Mouse (Mus musculus): ENCODE data around the gene Chrm4.

Gene Chrm4

DNA sequence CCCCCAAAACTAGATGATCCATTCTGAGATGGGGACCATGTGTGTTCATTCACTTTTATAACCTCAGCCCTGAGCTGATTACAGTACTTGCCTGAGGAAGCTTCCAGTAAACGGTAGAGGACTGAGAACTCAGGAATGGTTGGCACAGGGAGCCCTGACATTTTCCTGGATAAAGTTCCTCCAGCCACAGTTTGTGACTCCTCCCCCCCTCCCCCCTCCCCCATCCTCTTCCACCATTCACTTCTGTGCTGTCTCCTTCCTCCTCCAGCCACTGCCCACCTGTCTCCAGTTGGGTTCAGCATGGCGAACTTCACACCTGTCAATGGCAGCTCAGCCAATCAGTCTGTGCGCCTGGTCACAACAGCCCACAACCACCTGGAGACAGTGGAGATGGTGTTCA lies at the start of gene Chrm4:
TSS of gene Chrm4 (plus strand) at position 301 of the 400 bp plus-strand sequence.
- no peak for DNase-seq (ENCODE audit: extremely low spot score, low read depth, low spot score)

DNA sequence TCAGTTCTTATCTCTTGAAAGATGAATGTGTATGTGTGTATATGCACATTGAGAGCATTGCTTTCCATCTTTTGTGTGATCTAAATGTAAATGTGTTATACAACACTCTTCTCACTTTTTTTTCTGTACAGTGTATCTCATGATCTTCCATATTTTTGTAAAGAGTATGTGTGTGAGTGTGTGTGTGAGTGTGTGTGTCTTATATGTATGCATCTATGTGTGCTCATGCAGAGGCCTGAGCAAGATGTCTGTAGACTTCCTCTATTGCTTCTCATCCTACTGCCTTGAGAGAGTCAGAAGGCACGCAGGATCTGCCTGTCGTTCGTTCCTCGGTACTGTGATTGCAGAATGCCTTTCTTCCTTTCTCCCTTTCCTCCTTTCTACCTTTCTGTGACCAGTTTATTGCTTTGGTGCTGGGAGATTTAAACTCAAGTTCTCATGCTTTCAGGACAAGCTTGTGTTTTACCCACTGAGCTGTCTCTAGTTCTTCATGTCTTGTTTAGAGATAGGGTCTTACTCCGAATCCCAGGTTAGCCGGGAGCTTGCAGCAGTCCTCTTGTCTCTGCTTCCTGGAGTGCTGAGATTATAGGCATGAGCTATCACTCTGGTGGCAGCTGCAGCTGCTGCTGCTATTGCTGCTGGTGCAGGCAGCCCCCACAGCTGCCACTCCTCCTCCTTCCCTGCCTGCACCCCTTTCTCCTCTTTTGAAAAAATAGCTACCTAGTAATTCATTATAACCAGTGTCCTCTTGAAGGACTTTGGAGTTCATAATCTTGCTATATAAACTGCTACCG lies 48.5 kb upstream of the Chrm4 start:
- DNase-seq (ENCODE audit: extremely low spot score, low read depth, low spot score) = no peak

DNA sequence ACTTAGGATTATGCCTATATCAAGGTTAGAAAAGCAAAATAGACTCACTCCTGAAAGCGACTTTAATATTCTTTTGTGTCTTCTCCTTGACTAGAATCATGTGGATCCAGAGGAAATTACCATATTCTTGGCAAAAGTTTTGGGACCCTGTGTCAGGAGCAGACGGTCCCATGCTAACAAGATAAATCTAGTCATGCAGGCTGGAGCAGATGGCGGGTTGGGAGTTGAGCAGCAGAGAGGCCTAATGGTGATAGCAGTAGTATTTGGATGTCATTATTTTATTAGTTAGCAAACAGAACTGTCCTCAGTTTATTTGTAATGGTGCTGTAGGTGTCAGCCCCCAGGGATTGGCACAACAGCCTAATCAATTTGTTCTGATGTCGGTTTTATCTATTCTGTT lies 43.1 kb upstream of the Chrm4 start:
- DNase-seq (ENCODE audit: extremely low spot score, low read depth, low spot score) = no peak

DNA sequence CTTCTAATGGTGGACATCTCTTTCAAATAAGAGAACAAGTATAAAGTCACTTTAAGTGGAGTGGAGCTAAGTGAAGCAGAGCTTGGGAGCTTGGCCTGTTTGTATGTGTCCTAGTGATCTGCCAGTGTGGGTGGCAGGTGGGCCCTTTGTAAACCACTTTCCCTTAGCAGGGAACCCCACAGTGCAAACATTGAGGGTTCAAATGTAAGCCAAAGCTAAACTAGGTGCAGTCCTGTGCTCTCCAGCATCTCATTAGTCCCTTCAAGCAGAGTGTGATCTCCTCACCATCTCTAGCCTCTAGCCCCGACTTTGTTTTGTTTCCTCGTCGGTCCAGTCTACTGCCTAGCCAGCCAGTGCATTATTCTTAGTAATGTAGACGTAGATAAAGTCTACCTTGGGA lies 42.4 kb upstream of the Chrm4 start:
- no peak for DNase-seq (ENCODE audit: extremely low spot score, low read depth, low spot score)

DNA sequence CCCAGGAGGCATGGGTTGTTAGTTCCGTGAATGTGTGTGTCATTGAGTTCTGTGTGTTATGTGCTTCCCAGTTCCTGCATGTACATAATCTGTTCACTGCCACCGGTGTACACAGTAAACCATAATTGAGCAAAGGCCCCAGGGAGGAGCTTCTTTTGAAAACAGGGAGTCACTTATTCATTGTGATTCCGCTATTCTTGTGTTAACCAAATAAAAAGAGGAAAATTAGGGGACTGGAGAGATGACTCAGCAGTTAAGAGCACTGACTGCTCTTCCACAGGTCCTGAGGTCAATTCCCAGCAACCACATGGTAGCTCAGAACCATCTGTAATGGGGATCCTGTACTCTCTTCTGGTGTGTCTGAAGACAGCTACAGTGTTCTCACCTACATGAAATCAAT lies 32.3 kb upstream of the Chrm4 start:
- no peak for DNase-seq (ENCODE audit: extremely low spot score, low read depth, low spot score)

DNA sequence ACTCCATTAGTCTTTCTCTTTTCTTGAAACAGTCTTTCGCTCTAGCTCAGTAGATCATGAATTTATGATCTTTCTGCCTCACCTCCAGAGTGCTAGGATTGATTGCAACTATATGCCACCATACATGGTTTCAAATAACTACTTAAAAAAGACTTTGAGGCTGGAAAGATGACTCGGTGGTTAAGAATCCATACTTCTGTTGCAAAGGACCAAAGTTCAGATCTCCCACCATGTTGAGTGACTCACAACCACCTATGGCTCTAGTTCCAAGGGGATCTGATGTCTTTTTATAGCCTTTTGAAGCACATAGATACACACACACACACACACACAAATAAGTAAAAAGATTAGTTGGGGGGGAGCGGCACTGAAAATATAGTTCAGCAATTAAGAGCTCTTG lies 31.6 kb upstream of the Chrm4 start:
- no peak for DNase-seq (ENCODE audit: extremely low spot score, low read depth, low spot score)

DNA sequence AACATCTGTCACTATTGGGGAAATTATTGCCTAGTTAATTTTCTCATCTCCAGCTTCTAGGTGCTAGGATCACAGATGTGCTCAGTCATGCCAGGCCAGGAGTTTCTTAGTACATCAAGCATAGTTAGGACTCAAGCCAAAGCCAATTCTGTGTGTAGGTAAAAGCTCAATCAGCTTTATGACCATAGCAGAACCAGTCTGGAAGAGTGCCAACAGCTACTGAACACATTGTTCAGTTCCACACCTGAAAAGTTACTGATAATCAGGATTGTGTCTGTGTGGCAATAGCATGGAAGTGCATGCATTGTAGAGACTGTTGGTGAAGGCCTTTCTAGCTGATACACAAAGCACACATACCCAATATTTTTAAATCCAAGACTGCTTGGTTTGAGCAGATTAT lies 29.1 kb upstream of the Chrm4 start:
- DNase-seq (ENCODE audit: extremely low spot score, low read depth, low spot score) = no peak

DNA sequence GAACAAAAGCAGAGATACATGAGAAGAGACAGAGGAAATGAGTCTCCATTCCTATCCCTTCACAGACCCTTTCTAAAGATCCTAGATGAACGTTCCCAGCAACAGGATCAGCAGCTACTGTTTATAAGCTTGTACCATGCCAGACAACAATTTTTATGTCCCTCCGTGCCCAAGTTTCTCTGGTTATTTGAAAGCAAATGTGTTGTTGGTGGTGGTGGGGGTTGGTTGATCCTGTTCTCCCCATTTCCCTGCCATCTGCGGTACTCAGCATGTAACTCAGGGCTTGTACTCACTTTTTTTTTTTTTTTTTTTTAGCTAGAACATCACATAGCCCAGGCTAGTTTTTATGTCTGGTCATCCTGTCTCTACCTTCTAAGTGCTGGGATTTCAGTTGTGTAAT lies 27.9 kb upstream of the Chrm4 start:
- DNase-seq (ENCODE audit: extremely low spot score, low read depth, low spot score) = no peak

DNA sequence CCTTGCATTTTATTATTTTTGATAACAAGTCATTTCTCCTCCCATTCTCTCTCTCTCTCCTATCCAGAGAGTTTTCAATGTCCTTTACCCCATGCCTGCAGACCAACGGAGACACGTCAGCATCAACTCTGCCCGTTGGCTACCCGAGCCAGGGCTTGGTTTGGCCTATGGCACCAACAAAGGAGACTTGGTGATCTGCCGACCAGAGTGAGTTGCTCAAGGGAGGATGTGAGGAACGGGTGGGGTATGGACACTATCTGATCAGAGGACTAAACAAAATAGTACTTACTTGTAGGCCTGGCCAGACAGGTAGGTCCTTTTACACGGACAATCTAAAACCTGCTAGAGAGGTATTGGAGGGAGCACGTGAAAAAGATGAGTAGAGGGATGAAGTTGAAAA lies 26.6 kb upstream of the Chrm4 start:
- no peak for DNase-seq (ENCODE audit: extremely low spot score, low read depth, low spot score)

DNA sequence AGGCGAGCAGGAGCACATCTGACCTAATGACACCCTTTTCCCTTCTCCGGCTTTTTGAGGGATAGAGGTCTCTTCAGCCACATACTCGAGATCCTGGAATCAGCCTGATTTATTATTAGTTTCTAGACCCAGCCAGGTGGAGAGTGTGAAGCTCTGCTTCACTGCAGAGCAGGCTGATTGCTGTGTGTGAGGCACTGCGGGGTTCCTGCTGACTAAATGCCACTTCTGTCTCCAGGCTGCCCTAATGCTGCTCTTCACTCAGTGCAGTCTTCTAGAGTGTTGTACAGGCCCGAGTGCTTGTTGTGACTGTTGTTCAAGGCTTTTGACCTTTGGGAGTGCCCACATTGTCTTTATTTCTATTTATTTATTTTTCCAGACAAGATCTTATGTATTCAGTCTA lies 24.7 kb upstream of the Chrm4 start:
- DNase-seq (ENCODE audit: extremely low spot score, low read depth, low spot score) = no peak

DNA sequence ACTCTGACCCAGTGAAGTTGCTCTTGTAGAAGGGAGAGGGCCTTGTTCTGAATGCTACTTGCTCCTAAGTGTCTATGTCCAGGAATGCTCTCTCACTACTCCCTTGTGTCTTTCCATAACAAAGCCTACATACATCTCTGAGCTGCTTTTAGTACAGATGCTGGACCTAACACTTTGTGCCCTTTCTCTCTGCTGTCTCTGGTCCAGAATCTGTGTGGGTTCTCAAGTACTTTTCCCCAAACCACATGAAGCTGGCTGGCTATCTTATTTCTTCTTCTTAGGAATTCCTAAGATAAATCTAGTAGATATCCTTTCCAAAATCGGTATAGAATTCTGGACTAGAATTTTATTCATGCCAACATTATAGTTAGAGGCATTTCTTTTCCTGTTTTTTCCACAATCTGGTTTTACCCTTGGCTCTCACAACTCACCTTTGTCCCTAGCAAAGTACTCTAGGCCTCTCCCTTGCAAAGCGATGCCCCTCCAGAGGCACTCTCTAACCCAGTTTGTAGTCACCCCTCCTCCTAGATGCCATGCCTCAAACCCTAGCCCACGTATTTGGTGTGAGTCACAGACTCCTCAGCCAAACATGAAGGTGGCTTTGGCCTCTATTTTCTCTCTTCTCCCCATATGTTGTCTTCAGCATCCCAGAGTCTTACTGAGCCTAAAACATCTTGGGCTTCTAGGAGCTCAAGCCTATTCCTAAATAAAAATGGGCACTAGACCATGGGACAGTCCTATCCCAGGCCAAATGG lies 23.7 kb upstream of the Chrm4 start:
- no peak for DNase-seq (ENCODE audit: extremely low spot score, low read depth, low spot score)

DNA sequence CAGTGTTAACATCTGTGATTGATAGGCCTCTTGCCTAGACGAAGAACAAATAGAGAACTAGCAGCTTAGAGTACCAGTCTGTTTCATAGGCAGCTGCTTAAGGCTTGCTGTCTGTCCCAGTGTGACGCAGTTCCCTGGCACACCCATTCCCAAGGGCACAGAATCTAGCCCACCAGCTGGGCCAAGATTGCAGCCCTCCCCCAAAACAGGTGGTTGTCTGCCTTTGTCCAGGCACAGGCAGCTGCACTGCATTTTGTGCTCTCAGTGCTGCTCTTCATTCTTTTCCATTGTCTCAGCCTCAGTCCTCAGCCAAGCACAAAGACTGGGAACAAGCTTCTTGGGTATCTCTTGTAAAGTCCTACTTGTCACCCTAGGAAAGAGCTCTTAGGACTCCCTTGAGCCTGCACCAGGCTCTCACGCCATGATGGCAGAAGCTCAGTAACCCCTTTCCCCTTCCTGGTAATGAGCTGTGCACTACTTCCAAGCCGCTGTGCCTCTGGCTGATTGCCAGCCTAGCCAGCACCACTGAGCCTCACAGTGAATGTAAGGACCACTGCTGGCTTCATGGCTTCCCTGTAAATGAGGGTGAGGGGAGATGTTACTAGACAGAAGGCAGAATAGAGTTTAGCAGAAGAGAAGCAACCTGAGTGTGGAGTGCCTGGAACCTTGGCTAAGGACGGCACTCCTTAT lies 22.3 kb upstream of the Chrm4 start:
- DNase-seq (ENCODE audit: extremely low spot score, low read depth, low spot score) = no peak

DNA sequence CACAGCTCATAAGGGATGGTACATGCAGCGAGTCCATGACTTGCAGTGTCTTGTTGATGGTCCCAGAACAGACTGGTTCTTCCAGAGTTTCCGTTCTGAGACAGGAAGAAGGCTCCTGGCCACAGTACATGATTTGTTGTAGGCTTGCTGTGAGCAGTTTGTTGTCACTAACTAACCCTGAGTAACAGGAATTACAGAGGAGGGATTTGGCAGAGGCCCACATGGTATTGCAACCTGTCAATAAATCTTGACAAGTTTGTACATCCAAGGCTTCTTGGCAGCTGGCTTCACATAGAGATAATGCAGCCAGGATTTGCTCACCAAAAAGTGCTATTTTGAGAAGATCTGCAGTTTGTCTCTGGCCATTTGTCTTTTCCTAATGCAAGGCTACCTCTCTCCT lies 20.9 kb upstream of the Chrm4 start:
- no peak for DNase-seq (ENCODE audit: extremely low spot score, low read depth, low spot score)

DNA sequence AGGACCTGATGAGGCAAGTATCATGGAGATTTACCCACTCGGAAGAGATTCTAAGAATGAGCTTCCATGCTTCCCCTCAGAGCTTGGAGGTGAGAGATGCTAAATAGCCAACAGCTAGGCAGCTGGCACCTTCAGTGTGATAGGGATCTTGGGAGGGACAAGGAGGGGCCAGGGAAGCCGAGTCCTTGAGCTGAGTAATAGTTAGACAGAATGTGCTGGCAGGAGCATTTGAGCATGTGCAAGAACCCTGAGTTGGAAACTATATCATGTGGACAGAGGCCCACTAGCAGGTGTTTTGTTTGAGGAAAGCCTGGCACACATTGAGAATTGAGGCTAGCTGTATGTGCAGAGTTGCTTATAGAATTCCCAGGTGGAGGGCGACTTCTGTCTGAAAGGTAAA lies 14.4 kb upstream of the Chrm4 start:
- DNase-seq (ENCODE audit: extremely low spot score, low read depth, low spot score) = no peak

DNA sequence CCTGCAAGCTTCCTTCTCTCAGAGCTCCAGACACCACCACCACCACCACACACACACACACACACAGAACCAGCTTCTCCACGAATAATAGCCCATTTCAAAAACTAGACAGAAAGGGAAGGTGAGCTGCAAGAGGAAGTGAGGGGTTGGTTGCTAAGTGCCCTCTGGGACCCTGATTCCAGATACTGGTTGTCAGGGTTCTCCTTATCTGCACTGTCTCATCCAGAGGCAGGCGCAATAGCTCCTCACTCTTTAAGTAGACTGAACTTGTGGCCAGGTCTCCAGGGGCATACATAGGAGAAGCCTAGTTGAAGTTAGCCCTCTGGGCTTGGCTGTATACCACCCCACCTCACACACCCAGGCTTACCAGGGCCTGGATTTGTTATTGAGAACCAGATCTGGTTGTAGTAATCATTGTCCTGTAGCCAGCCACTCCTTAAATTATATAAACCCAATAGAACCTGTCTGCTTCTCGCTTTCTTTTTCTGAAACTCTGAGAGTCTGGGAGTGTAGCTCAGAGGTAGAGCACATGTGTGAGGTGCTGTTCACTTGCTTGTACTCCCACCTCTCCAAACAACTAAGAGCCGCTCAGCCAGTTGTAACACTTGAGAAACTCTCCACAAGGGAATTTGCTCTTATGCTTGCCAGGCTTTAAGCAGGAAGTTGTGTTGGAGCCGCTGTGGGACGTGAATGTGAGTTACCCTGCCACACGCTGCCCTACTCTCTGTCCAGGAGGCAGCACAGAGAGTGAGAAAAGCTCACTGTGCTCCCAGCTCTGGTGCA lies 13.5 kb upstream of the Chrm4 start:
- no peak for DNase-seq (ENCODE audit: extremely low spot score, low read depth, low spot score)

DNA sequence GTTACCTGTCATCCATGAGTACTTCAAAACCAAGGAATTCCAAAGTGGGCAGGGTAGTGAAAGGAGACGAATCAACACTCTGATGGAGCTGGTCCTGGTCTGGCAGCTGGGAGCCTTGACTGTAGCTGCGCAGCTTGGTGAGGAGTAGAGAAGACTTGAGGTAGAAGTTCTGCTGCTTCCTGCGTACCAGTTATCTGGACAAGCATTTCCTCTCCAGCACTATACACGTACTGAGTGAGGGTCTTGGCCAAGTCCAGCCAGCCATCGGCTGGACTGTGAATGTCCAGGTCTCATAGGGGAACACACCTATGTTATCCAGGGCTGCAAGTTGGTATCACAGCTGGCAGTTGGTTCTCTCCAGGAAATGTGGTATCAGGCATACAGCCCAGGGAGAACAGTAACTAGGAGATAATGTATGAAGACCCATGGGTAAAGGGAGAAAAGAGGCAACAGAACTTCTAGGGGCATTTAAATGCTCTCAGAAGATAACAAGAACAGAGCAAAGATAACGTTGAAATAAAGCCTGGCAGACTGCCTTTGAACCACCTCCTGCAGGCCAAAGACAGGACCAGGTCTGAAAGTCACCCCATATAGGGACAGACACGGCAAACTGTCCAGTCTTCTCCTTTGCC lies 10.6 kb upstream of the Chrm4 start:
- no peak for DNase-seq (ENCODE audit: extremely low spot score, low read depth, low spot score)

DNA sequence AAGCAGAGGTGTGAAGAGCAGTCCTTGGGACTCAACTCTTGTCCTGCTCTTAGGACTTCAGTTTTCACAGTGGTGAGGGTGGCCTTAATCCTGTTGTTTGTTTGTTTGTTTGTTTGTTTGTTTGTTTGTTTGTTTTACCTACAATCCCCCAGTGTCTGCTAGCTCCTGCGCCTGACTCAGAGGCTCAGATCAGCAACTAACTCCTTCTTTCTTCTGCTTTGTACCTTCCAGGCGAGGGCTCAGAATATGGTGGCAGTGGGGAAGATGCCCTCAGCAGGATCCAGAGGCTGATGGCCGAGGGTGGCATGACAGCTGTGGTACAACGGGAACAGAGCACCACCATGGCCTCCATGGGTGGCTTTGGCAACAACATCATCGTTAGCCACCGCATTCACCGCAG lies 10.0 kb upstream of the Chrm4 start:
- DNase-seq (ENCODE audit: extremely low spot score, low read depth, low spot score) = no peak

DNA sequence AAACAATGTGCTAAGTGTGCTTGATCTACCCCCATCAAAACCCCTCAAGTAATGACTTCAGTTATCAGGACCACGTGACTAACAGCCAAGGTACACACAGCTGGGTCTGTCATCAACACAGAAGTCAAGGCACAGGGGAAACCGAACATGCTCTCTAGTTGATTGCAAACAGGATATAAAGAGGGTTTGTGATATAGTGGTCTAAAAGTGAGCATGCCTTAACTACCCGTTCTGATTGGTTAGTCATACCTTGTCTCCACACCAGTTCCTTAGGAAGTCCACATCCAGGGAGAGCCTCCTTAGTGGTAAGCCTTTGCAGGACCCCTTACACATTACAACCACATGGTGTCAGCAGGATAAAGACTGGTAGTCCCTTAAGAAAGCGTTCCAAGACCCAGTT lies 6.9 kb upstream of the Chrm4 start:
- no peak for DNase-seq (ENCODE audit: extremely low spot score, low read depth, low spot score)

DNA sequence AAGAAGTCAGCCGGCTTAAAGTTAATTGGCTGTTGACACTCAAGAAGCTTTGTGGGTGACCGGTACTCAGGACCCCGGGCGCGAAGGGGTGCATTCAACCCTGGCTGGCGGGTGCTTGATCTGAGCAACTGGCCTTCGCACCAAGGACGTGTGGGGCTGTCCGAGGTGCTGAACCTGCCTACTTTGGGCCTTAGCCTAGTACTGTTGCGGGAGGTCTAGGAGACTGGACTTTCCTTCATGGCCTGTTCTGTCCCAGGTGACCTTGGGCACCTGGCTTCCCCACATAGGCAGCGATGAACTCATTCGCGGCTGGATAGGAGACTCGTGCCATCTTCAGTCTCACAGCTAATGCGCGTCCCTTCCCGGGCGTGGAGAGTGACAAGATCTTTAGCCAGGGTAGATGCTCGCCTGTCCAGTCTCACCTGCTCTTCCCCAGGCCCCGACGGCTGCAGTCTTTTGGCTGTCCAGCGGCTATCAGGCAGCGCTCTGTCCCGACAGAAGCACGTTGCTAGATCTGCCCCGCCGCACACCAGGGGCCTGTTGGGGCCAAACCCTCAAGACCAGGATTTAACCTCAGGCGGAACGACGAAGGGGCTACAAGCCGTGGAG lies 5.8 kb upstream of the Chrm4 start:
- no peak for DNase-seq (ENCODE audit: extremely low spot score, low read depth, low spot score)

DNA sequence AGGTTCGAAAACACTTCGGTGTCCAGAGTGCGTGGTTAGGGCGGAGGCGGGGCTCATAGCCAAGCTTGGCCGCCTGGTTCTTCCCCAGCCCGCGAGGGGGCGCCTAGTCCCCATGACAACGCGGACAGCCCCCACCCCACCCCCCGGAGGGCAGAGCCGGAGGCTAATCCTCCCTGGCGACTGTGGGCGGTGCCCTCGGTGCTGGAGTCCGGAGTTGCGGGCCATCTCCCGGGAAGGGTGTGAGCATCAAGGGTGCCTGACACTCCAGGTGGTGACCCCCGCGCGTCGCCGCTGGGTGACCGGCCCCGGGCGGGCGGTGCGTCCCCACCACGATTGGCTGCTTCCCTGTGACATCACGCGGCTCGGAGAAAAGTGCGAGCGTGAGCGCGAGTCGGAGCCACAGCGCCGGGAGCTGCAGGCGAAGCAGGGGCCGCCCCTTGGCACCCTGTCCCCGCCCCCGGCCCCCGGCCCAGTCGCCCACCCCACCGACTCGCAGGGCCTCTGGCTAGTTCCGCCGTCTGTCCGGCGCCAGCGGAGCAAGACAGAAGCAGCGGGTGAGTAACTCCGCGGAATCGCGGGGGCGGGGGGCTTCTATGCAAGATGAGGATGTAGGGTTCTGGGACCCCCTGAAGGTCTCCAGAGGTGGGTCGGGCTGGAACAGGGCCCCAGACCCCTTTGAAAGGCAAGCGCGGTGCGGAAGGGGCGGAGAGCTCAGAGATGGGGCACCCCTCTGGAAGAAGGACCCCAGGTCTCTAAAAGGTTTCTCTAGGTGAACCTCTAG lies 5.1 kb upstream of the Chrm4 start:
- DNase-seq (ENCODE audit: extremely low spot score, low read depth, low spot score) = no peak
